Mouse (Mus musculus): Measurements from ENCODE around the gene Kiz. TPM values are rescaled to one million over a fixed set of nuclear protein-coding genes. Genes with fewer than 3 reads are reported as not detected.

The Kiz gene
- polyA plus RNA-seq, 1 experiment from 2014 or later = 33.8 TPM

DNA sequence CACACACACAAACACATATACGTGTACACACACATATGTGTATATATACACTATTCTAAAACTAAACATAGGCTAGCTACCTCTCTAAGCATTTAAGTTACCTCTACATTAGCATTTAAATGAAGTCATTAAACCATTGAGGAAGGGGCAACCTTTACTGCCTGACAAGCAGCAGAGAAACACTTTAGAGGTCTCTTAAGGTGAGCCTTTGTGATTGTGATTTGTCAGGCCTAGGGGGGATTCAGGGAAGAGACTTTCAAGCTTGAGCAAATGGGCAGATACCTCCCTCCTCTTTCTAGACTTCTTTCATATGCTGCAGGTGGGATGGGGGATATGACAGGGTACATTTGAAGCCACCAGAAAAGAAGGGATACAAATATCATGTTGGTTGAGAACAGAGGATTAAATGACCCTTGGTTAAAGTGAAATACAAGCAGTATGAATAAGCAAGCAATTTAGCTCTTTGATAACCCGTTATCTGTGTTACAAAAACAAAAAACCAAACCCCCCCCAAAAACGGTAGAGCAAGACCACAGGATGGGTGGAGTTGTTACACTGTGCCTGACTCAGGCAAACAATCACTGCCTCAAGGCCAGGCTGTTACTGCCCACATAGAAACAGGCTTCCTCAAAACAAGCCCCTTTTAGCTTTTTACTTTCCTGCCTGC is 155.9 kb downstream of the Kiz start:
- ATAC-seq (ENCODE audit: low FRiP score) (no peak), DNase-seq (ENCODE audit: low spot score) (no peak)
- 77% methylated on average over 3 of the region's 3 CpGs for WGBS
- 0 out of 2 replicates have a peak, but pooled peaks cover 3% of the 10 kb centered on the region for H3K36me3 ChIP-seq (ENCODE audit: control insufficient read depth, insufficient read depth, low read length)
- no peaks in the 10 kb centered on the region for H3K9me3 ChIP-seq (ENCODE audit: control insufficient read depth, low read length)
- H3K4me2 ChIP-seq (replicated peaks; ENCODE audit: low read depth, low read length) = peak overlapping the region; percentile 62
- 0 out of 2 replicates have a peak overlapping the region, but pooled peaks have one; percentile 98 for H3K27ac ChIP-seq (ENCODE audit: low read depth, low read length)
- 0 out of 2 replicates have a peak, but pooled peaks cover 2% of the 10 kb centered on the region for H3K4me1 ChIP-seq (replicated peaks; ENCODE audit: control insufficient read depth, insufficient read depth, low read length)
- no peaks in the 10 kb centered on the region for H3K27me3 ChIP-seq (ENCODE audit: control insufficient read depth, insufficient read depth, low read length)
- peak overlapping the region; percentile 80 for H3K4me3 ChIP-seq (ENCODE audit: low read depth, low read length)
- peak overlapping the region; percentile 80; the same call in 1 of the 2 replicates for H3K9ac ChIP-seq (ENCODE audit: low read depth, low read length)

DNA sequence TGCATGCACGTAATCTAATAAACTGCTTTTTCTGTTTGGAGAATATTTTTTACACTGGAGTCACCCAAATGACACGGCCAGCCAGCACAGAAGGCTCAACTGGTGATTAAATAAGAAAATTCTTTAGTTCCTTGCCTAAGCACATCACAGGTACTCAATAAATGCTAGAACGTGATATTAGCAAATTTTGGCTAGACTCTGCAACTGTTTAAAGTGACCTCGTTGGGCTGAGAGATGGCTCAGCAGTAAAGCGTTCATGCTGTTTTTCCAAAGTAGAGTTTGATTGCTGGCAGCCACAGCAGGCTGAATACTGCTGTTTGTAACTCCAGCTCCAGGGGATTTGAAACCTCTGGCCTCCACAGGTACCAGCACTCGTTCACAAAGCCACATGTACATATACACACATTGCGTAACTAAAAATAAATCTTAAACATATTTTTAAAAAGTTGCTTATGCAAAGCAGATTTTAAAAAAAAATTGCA is 156.5 kb downstream of the Kiz start:
- H3K9ac ChIP-seq (ENCODE audit: low read depth, low read length) = peak overlapping the region; percentile 80
- H3K9me3 ChIP-seq (ENCODE audit: control insufficient read depth, low read length) = no peaks in the 10 kb centered on the region
- peak overlapping the region; percentile 80 for H3K4me3 ChIP-seq (ENCODE audit: low read depth, low read length)
- H3K4me2 ChIP-seq (replicated peaks; ENCODE audit: low read depth, low read length) = peak overlapping the region; percentile 62
- H3K4me1 ChIP-seq (replicated peaks; ENCODE audit: control insufficient read depth, insufficient read depth, low read length) = 0 out of 2 replicates have a peak, but pooled peaks cover 2% of the 10 kb centered on the region
- H3K36me3 ChIP-seq (ENCODE audit: control insufficient read depth, insufficient read depth, low read length) = 0 out of 2 replicates have a peak, but pooled peaks cover 3% of the 10 kb centered on the region
- peak overlapping the region; percentile 98; the same call in 1 of the 2 replicates for H3K27ac ChIP-seq (ENCODE audit: low read depth, low read length)
- WGBS = 61% methylated on average over 7 of the region's 7 CpGs
- ATAC-seq (ENCODE audit: low FRiP score) = 0 out of 2 replicates have a peak, but pooled peaks have one; percentile 4
- DNase-seq (ENCODE audit: low spot score) = peak; percentile 20
- no peaks in the 10 kb centered on the region for H3K27me3 ChIP-seq (ENCODE audit: control insufficient read depth, insufficient read depth, low read length)

DNA sequence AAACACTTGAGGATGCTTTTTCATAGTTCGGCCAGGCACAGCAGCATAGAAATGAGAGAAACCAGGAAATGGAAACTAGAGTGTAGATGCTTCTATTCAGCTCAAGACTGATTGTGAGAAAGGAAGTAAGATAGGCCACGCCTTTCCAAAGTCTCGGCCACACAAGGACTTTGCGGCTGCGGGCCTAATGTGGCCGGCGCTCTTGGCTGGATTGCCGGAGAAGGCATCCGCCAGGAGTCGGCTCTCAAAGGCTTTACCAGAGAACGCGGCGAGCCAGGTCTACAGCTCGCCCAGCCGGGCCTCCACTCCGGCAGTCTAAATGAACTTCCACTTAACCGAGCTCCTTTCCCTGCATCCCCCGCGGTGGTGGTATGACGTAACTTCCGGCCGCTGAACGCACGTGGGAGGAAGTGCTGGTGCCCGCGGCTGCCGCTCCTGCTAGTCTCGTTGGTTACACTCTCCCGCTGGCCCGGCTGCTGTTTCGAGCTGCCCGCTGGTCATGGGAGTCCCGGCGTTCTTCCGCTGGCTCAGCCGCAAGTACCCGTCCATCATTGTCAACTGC is 157.0 kb downstream of the Kiz start, which contains the start of gene Xrn2:
Gene Xrn2, plus strand, starts transcription at position 374 of the 562 bp plus-strand sequence.
- ATAC-seq (ENCODE audit: low FRiP score) (peak; percentile 98), DNase-seq (ENCODE audit: low spot score) (peak; percentile 96)
- 0 out of 2 replicates have a peak, but pooled peaks cover 2% of the 10 kb centered on the region for H3K4me1 ChIP-seq (replicated peaks; ENCODE audit: control insufficient read depth, insufficient read depth, low read length)
- H3K4me3 ChIP-seq (ENCODE audit: low read depth, low read length) = peak within 1 kb of the TSS; percentile 80
- peak within 1 kb of the TSS; percentile 98 for H3K27ac ChIP-seq (ENCODE audit: low read depth, low read length)
- H3K9me3 ChIP-seq (ENCODE audit: control insufficient read depth, low read length) = no peaks in the 10 kb centered on the region
- no peaks in the 10 kb centered on the region for H3K27me3 ChIP-seq (ENCODE audit: control insufficient read depth, insufficient read depth, low read length)
- peak within 1 kb of the TSS; percentile 80 for H3K9ac ChIP-seq (ENCODE audit: low read depth, low read length)
- under 1% methylated on average over 37 of the region's 37 CpGs for WGBS
- H3K4me2 ChIP-seq (replicated peaks; ENCODE audit: low read depth, low read length) = peak within 1 kb of the TSS; percentile 62
- 0 out of 2 replicates have a peak, but pooled peaks cover 3% of the 10 kb centered on the region for H3K36me3 ChIP-seq (ENCODE audit: control insufficient read depth, insufficient read depth, low read length)

- H3K4me2 ChIP-seq (replicated peaks; ENCODE audit: low read depth, low read length) = peak overlapping the region; percentile 62
- ATAC-seq (ENCODE audit: low FRiP score) = peak; percentile 96
- H3K27ac ChIP-seq (ENCODE audit: low read depth, low read length) = peak overlapping the region; percentile 98
- H3K9me3 ChIP-seq (ENCODE audit: control insufficient read depth, low read length) = no peaks in the 10 kb centered on the region
- H3K4me3 ChIP-seq (ENCODE audit: low read depth, low read length) = peak overlapping the region; percentile 80
- H3K9ac ChIP-seq (ENCODE audit: low read depth, low read length) = peak overlapping the region; percentile 80
- 0 out of 2 replicates have a peak, but pooled peaks cover 3% of the 10 kb centered on the region for H3K36me3 ChIP-seq (ENCODE audit: control insufficient read depth, insufficient read depth, low read length)
- under 1% methylated on average over 59 of the region's 59 CpGs for WGBS
- H3K4me1 ChIP-seq (replicated peaks; ENCODE audit: control insufficient read depth, insufficient read depth, low read length) = 0 out of 2 replicates have a peak, but pooled peaks cover 2% of the 10 kb centered on the region
- DNase-seq (ENCODE audit: low spot score) = peak; percentile 90
- H3K27me3 ChIP-seq (ENCODE audit: control insufficient read depth, insufficient read depth, low read length) = no peaks in the 10 kb centered on the region
Measured at GRCm38 (mm10) chr2:147013194-147013969, 157.7 kb downstream of the Kiz start.

DNA sequence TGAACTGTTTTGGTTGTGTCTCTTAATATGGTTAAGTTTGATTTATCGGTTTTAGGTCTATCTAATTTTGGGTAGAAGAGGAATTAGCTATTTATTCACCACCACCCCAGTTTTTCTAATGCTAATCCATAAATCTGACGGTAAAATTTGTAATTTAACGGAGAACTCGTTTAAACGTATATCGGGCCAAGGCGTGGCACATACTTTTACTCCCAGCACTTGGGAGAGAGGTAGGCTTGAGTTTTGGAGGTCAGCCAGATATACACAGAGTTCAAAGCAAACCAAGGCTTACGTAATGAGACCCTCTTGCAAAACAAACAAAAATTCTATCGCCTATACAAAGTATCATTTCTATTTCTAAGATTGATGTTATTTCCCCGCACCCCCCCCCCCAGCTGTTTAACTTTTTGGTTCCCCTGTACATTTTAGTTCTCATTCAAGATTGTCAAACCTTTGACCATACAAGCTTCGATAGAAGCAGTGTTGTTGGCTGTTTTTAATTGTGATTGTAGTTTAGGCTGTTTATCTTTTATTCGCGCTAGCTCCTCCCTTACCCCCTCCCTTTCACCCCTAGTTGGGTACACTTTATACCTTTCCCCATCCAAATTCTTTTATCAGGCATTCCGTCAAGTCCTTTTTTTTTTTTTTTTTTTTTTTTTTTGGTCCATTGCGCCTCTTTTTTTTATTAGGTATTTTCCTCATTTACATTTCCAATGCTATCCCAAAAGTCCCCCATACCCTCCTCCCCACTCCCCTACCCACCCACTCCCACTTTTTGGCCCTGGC is 158.6 kb downstream of the Kiz start:
- Histone ChIP-seq H3K4me2 (replicated peaks; ENCODE audit: low read depth, low read length) (peak overlapping the region; percentile 62), H3K4me1 (replicated peaks; ENCODE audit: control insufficient read depth, insufficient read depth, low read length) (0 out of 2 replicates have a peak, but pooled peaks cover 2% of the 10 kb centered on the region), H3K27ac (ENCODE audit: low read depth, low read length) (no peak overlapping the region), H3K9ac (ENCODE audit: low read depth, low read length) (peak overlapping the region; percentile 80), H3K27me3 (ENCODE audit: control insufficient read depth, insufficient read depth, low read length) (no peaks in the 10 kb centered on the region), H3K36me3 (ENCODE audit: control insufficient read depth, insufficient read depth, low read length) (0 out of 2 replicates have a peak, but pooled peaks cover 3% of the 10 kb centered on the region), H3K9me3 (ENCODE audit: control insufficient read depth, low read length) (no peaks in the 10 kb centered on the region), H3K4me3 (ENCODE audit: low read depth, low read length) (peak overlapping the region; percentile 80)
- ATAC-seq (ENCODE audit: low FRiP score) (no peak), DNase-seq (ENCODE audit: low spot score) (peak; percentile 15)
- 34% methylated on average over 15 of the region's 15 CpGs for WGBS

Other genes starting within 250 kb of the Kiz start
- 102 and 111 TPM in 2 replicates for gene Xrn2, start 157.1 kb downstream of the Kiz start, polyA plus RNA-seq (2014; fragmentation: Nextera tagmentation; extraction: Ambion mirVana)
- 0.11 TPM in 1 of 2 replicates, not detected in the other for gene Nkx2-4, start 229.6 kb downstream of the Kiz start, polyA plus RNA-seq (2014; fragmentation: Nextera tagmentation; extraction: Ambion mirVana)

Data from hindbrain, embryonic 11.5 days (tissue).